Mouse (Mus musculus) c-Kit-negative CD71-positive TER-119-positive erythroid progenitor cells, embryonic 14.5 days (primary cell): ENCODE data around the gene Top2b.

Source experiments
- DNase-seq: peaks from one replicate; pipeline ENCODE4 v3.0.0-alpha.2; 2013; ENCODE audit warnings: low read depth, low spot score

Gene Top2b

GRCm38 (mm10) chr14:16414163-16414562, 49.2 kb downstream of the Top2b start:
- DNase-seq: no peak

- DNase-seq: no peak
Observed at GRCm38 (mm10) chr14:16427569-16427968, 62.6 kb downstream of the Top2b start.

GRCm38 (mm10) chr14:16431941-16432499, 67.0 kb downstream of the Top2b start:
- no peak for DNase-seq

GRCm38 (mm10) chr14:16432550-16432949, 67.6 kb downstream of the Top2b start:
- no peak for DNase-seq

GRCm38 (mm10) chr14:16433206-16433605, 68.2 kb downstream of the Top2b start:
- DNase-seq: no peak

- no peak for DNase-seq
Observed at GRCm38 (mm10) chr14:16434396-16435171, 69.6 kb downstream of the Top2b start.

- no peak for DNase-seq
Observed at GRCm38 (mm10) chr14:16437386-16437785, 72.4 kb downstream of the Top2b start.

GRCm38 (mm10) chr14:16439385-16440126, 74.6 kb downstream of the Top2b start:
- DNase-seq: no peak

- DNase-seq: no peak
Observed at GRCm38 (mm10) chr14:16444859-16445258, 79.9 kb downstream of the Top2b start.

GRCm38 (mm10) chr14:16447587-16447986, 82.6 kb downstream of the Top2b start:
- DNase-seq: peak; percentile 24

- no peak for DNase-seq
Observed at GRCm38 (mm10) chr14:16448269-16448987, 83.4 kb downstream of the Top2b start.

- DNase-seq: no peak
Observed at GRCm38 (mm10) chr14:16478606-16479323, 113.8 kb downstream of the Top2b start.

- DNase-seq: no peak
Observed at GRCm38 (mm10) chr14:16479521-16479920, 114.5 kb downstream of the Top2b start.

GRCm38 (mm10) chr14:16480621-16481020, 115.6 kb downstream of the Top2b start:
- DNase-seq: no peak

- no peak for DNase-seq
Observed at GRCm38 (mm10) chr14:16483656-16484380, 118.8 kb downstream of the Top2b start.
